In genomic region chr4:152029087-152029486, GRCm38 (mm10) we compare ENCODE assay signal across 9 mouse cellular contexts. TPM values are rescaled to one million over a fixed set of nuclear protein-coding genes. Genes with fewer than 3 reads are reported as not detected.
DNase-seq lines count a peak whose midpoint lies in the region; ATAC-seq and TF ChIP-seq lines count a peak whose summit lies in the region.
"Had no signal": no experiment of that assay in that cellular context is flagged by ENCODE, and none has a peak within 500 bp of the region (broad histone marks: within the 10 kb centered on the region; RNA-seq: fewer than 3 reads in every experiment).

No protein-coding gene starts in this region.

- peaks cover 0 to 22% of the 10 kb centered on the region in 2 experiments; a peak in 3 of 4 replicates for H3K4me1 ChIP-seq in MEL (ENCODE audit: control insufficient read depth in 1 of 2, insufficient read depth in 2 of 2, low read length in 2 of 2)

- H3K27ac ChIP-seq in left cerebral cortex, adult 2 months: no peak overlapping the region
- H3K27ac ChIP-seq in MEL (ENCODE audit: control insufficient read depth, low read depth, low read length): no peak overlapping the region

- H3K79me2 ChIP-seq in MEL (ENCODE audit: control insufficient read depth, insufficient read depth, low read length, poor library complexity): peaks cover 29% of the 10 kb centered on the region

- TF ChIP-seq CTCF in left cerebral cortex, adult 2 months (IDR thresholded peaks at IDR 0.05): peak; percentile 46
- TF ChIP-seq CTCF in MEL (IDR thresholded peaks at IDR 0.05 in 2 of 3, conservative IDR thresholded peaks at IDR 0.05 in 1 of 3; ENCODE audit: control insufficient read depth in 1 of 3, insufficient read depth in 1 of 3, low read depth in 2 of 3, low read length in 3 of 3, poor library complexity in 1 of 3, severe bottlenecking in 1 of 3): peak; percentile 35 to 50 (median 42)

- no peaks in the 10 kb centered on the region for H3K27me3 ChIP-seq in MEL (ENCODE audit: control insufficient read depth in 1 of 2, insufficient read depth in 2 of 2, low read length in 2 of 2)

- no peak for TF ChIP-seq EP300 in MEL (IDR thresholded peaks at IDR 0.05; ENCODE audit: low read depth in 1 of 2, low read length in 2 of 2)

- H3K4me3 ChIP-seq in left cerebral cortex, adult 2 months: no peak overlapping the region
- no peak overlapping the region for H3K4me3 ChIP-seq in MEL (ENCODE audit: control insufficient read depth in 1 of 2, insufficient read depth in 1 of 2, low read depth in 2 of 2, low read length in 2 of 2)

- no peak for ATAC-seq in megakaryocyte, adult 5-6 weeks (ENCODE audit: poor library complexity, severe bottlenecking)

- intact Hi-C loops in left cerebral cortex, adult 2 months (cut with DNase I): no loop called here

- TF ChIP-seq POLR2A in MEL (IDR thresholded peaks at IDR 0.05; ENCODE audit: control insufficient read depth in 1 of 2, insufficient read depth in 1 of 2, low read depth in 1 of 2, low read length in 2 of 2, poor library complexity in 1 of 2): no peak

- H3K9ac ChIP-seq in MEL (ENCODE audit: control insufficient read depth, low read depth, low read length, poor library complexity, severe bottlenecking): no peak overlapping the region

- peak; percentile 18 for DNase-seq in cerebellum, adult 11 months
- no peak for DNase-seq in cerebellum, adult 8-10 months
- no peak for DNase-seq in left cerebral cortex, adult 2 months (ENCODE audit: extremely low spot score in 1 of 2, low spot score in 2 of 2)
- DNase-seq in left cerebral cortex, adult 9 months (ENCODE audit: low spot score in 2 of 2): no peak
- DNase-seq in MEL (ENCODE audit: low read depth, low spot score): peak; percentile 60
- DNase-seq in lung, postnatal 36 days: peak; percentile 35
- DNase-seq in right cerebral cortex, postnatal 4 days: no peak

- peak; percentile 13 for TF ChIP-seq RAD21 in MEL (IDR thresholded peaks at IDR 0.05; ENCODE audit: low read depth, low read length)

- H3K9me3 ChIP-seq in MEL (replicated peaks; ENCODE audit: insufficient read depth, low read length): no peaks in the 10 kb centered on the region

- H3K36me3 ChIP-seq in MEL (ENCODE audit: control insufficient read depth in 1 of 2, insufficient read depth in 2 of 2, low read length in 2 of 2): peaks cover 0 to 15% of the 10 kb centered on the region in 2 experiments; a peak in 2 of 4 replicates

TF ChIP-seq in MEL, 35 proteins besides CTCF, POLR2A, EP300 and RAD21:
- TF ChIP-seq ELF1 (IDR thresholded peaks at IDR 0.05; ENCODE audit: low read depth, low read length): no peak
- peak; percentile 93 for TF ChIP-seq TBP (IDR thresholded peaks at IDR 0.05; ENCODE audit: low read depth, low read length)
- TF ChIP-seq CHD1 (IDR thresholded peaks at IDR 0.05; ENCODE audit: low read depth, low read length): no peak
- TF ChIP-seq ZKSCAN1 (IDR thresholded peaks at IDR 0.05; ENCODE audit: low read depth, low read length): no peak
- peak; percentile 17; the same call in 1 of the 2 replicates for TF ChIP-seq SMC3 (IDR thresholded peaks at IDR 0.05; ENCODE audit: low read depth, low read length)
- TF ChIP-seq MEF2A (IDR thresholded peaks at IDR 0.05; ENCODE audit: extremely low read depth, insufficient replicate concordance, low read depth, low read length, poor library complexity, severe bottlenecking): no peak
- no peak for TF ChIP-seq ZC3H11A (IDR thresholded peaks at IDR 0.05; ENCODE audit: low read depth, low read length)
- TF ChIP-seq E2F4 (IDR thresholded peaks at IDR 0.05; ENCODE audit: borderline replicate concordance, low read depth, low read length): no peak
- TF ChIP-seq TCF12 (IDR thresholded peaks at IDR 0.05; ENCODE audit: low read depth, low read length): no peak
- TF ChIP-seq NELFE (IDR thresholded peaks at IDR 0.05; ENCODE audit: low read depth, low read length): no peak
- no peak for TF ChIP-seq USF1 (IDR thresholded peaks at IDR 0.05; ENCODE audit: low read depth, low read length)
- no peak for TF ChIP-seq KAT2A (conservative IDR thresholded peaks at IDR 0.05; ENCODE audit: low read depth, low read length)
- TF ChIP-seq MYB (IDR thresholded peaks at IDR 0.05; ENCODE audit: low read depth, low read length): no peak
- no peak for TF ChIP-seq USF2 (IDR thresholded peaks at IDR 0.05; ENCODE audit: borderline replicate concordance in 1 of 2, insufficient read depth in 1 of 2, low read depth in 1 of 2, low read length in 2 of 2)
- TF ChIP-seq MXI1 (IDR thresholded peaks at IDR 0.05; ENCODE audit: low read depth, low read length): no peak
- no peak for TF ChIP-seq MAZ (IDR thresholded peaks at IDR 0.05; ENCODE audit: low read depth, low read length)
- TF ChIP-seq MAX (IDR thresholded peaks at IDR 0.05; ENCODE audit: low read length): no peak
- no peak for TF ChIP-seq POLR2AphosphoS5 (IDR thresholded peaks at IDR 0.05; ENCODE audit: borderline replicate concordance, low read depth, low read length)
- no peak for TF ChIP-seq POLR2AphosphoS2 (IDR thresholded peaks at IDR 0.05; ENCODE audit: low read length)
- TF ChIP-seq GABPA (IDR thresholded peaks at IDR 0.05; ENCODE audit: low read depth, low read length): no peak
- no peak for TF ChIP-seq ZNF384 (IDR thresholded peaks at IDR 0.05; ENCODE audit: low read depth, low read length)
- no peak for TF ChIP-seq CHD2 (IDR thresholded peaks at IDR 0.05; ENCODE audit: low read length)
- TF ChIP-seq SIN3A (IDR thresholded peaks at IDR 0.05; ENCODE audit: low read length): peak; percentile 33; the same call in 1 of the 2 replicates
- TF ChIP-seq MYC (IDR thresholded peaks at IDR 0.05; ENCODE audit: low read depth, low read length): 0 out of 2 replicates have a peak, but pooled peaks have one; percentile 20
- TF ChIP-seq HCFC1 (IDR thresholded peaks at IDR 0.05; ENCODE audit: low read depth, low read length): no peak
- no peak for TF ChIP-seq ETS1 (IDR thresholded peaks at IDR 0.05; ENCODE audit: low read depth, low read length)
- no peak for TF ChIP-seq JUND (IDR thresholded peaks at IDR 0.05; ENCODE audit: low read depth, low read length)
- no peak for TF ChIP-seq BHLHE40 (IDR thresholded peaks at IDR 0.05; ENCODE audit: borderline replicate concordance, low read depth, low read length)

RNA-seq across cellular contexts. Expression of gene Zbtb48, which starts 1.6 kb away (rescaled TPM):
- 10 to 100 TPM; 13.6 to 13.9 TPM for total RNA-seq in left cerebral cortex, adult 2 months (2021)
- 9.4 and 12.1 TPM in 2 replicates for total RNA-seq in MEL (2012; rRNA removed)
- 10 to 100 TPM in 1 of 2 experiments, not detected in 1; 21.4 TPM for polyA plus RNA-seq in MEL (2012; ENCODE audit: insufficient read depth in 1 of 2, insufficient read length in 2 of 2, low read depth in 1 of 2, low replicate concordance in 2 of 2, missing spikeins in 1 of 2)
- total RNA-seq in megakaryocyte, adult 5-6 weeks (2015): 6.9 and 8.1 TPM in 2 replicates
- 3.8 and 8.9 TPM in 2 replicates for total RNA-seq in megakaryocyte, adult 5-6 weeks (2017)

RNA-seq across cellular contexts. Expression of gene Tas1r1, which starts 9.3 kb away (rescaled TPM):
- under 1 TPM; 0.49 to 0.95 TPM for total RNA-seq in left cerebral cortex, adult 2 months (2021)
- total RNA-seq in MEL (2012; rRNA removed): 0.12 TPM in 1 of 2 replicates, not detected in the other
- under 1 TPM in 1 of 2 experiments, not detected in 1; 0.21 TPM for polyA plus RNA-seq in MEL (2012; ENCODE audit: insufficient read depth in 1 of 2, insufficient read length in 2 of 2, low read depth in 1 of 2, low replicate concordance in 2 of 2, missing spikeins in 1 of 2)
- 0.11 and 0.16 TPM in 2 replicates for total RNA-seq in megakaryocyte, adult 5-6 weeks (2015)
- not detected in 2 replicates for total RNA-seq in megakaryocyte, adult 5-6 weeks (2017)
- total RNA-seq: neutrophil, adult 5-6 weeks had no signal

RNA-seq across cellular contexts. Expression of gene Nol9, which starts 10.0 kb away (rescaled TPM):
- 10 to 100 TPM; 18.2 to 19.2 TPM for total RNA-seq in left cerebral cortex, adult 2 months (2021)
- total RNA-seq in MEL (2012; rRNA removed): 75.1 and 80.9 TPM in 2 replicates
- polyA plus RNA-seq in MEL (2012; ENCODE audit: insufficient read depth in 1 of 2, insufficient read length in 2 of 2, low read depth in 1 of 2, low replicate concordance in 2 of 2, missing spikeins in 1 of 2): 100 to 1,000 TPM in 1 of 2 experiments, 10 to 100 TPM in 1; 80.3 to 114 TPM
- 10.1 and 11.1 TPM in 2 replicates for total RNA-seq in megakaryocyte, adult 5-6 weeks (2015)
- 10.8 and 15.5 TPM in 2 replicates for total RNA-seq in megakaryocyte, adult 5-6 weeks (2017)

RNA-seq across cellular contexts. Expression of gene Klhl21, which starts 20.5 kb away (rescaled TPM):
- total RNA-seq in left cerebral cortex, adult 2 months (2021): 10 to 100 TPM; 18.5 to 19.3 TPM
- total RNA-seq in MEL (2012; rRNA removed): 17.5 and 18.0 TPM in 2 replicates
- 10 to 100 TPM in 1 of 2 experiments, not detected in 1; 22.5 TPM for polyA plus RNA-seq in MEL (2012; ENCODE audit: insufficient read depth in 1 of 2, insufficient read length in 2 of 2, low read depth in 1 of 2, low replicate concordance in 2 of 2, missing spikeins in 1 of 2)
- 2.6 and 3.8 TPM in 2 replicates for total RNA-seq in megakaryocyte, adult 5-6 weeks (2015)
- total RNA-seq in megakaryocyte, adult 5-6 weeks (2017): 3.1 and 4.1 TPM in 2 replicates

RNA-seq across cellular contexts. Expression of gene Phf13, which starts 33.0 kb away (rescaled TPM):
- total RNA-seq in left cerebral cortex, adult 2 months (2021): 10 to 100 TPM; 18.9 to 19.6 TPM
- total RNA-seq in MEL (2012; rRNA removed): 2.0 and 3.2 TPM in 2 replicates
- polyA plus RNA-seq in MEL (2012; ENCODE audit: insufficient read depth in 1 of 2, insufficient read length in 2 of 2, low read depth in 1 of 2, low replicate concordance in 2 of 2, missing spikeins in 1 of 2): 1 to 10 TPM in 1 of 2 experiments, not detected in 1; 6.6 TPM
- 3.9 and 5.6 TPM in 2 replicates for total RNA-seq in megakaryocyte, adult 5-6 weeks (2015)
- total RNA-seq in megakaryocyte, adult 5-6 weeks (2017): 4.0 and 4.5 TPM in 2 replicates

Comparison
In these comparisons a context has a peak if more than half of its experiments do, and no peak if none do; other contexts are left out.
1. DNase-seq: peak in cerebellum, adult 11 months (single experiment), MEL (single experiment) and lung, postnatal 36 days (single experiment); none in cerebellum, adult 8-10 months (single experiment), left cerebral cortex, adult 2 months (0 of 2), left cerebral cortex, adult 9 months (0 of 2) and right cerebral cortex, postnatal 4 days (single experiment).